Mouse (Mus musculus) CH12.LX (cell line): ENCODE results near the gene Brsk2. TPM values are rescaled to one million over a fixed set of nuclear protein-coding genes. Genes with fewer than 3 reads are reported as not detected.
A peak's percentile ranks its signal among the peaks of the same experiment; 100 is the strongest.

ENCODE experiments used
- DNase-seq: peaks from one replicate; pipeline ENCODE4 v3.0.0-alpha.2; 2013; ENCODE audit errors: extremely low read depth
- H3K27ac ChIP-seq: 2 replicates; pipeline ENCODE4 v1.5.1; 2012; ENCODE audit warnings: low read depth, mild to moderate bottlenecking, control low read depth, moderate library complexity; ENCODE audit not compliant: insufficient read depth
- H3K27me3 ChIP-seq: replicated peaks from 2 replicates; pipeline ENCODE3; 2012; ENCODE audit warnings: inconsistent platforms
- H3K36me3 ChIP-seq, 2 experiments: replicated peaks in 1 of 2; 2 replicates each; pipeline versions ENCODE3 to v1.6.1; 2012; ENCODE audit warnings: inconsistent platforms in 1 of 2, low read length in 1 of 2, mild to moderate bottlenecking in 1 of 2, mixed read lengths in 1 of 2, moderate library complexity in 1 of 2; ENCODE audit not compliant: control insufficient read depth in 1 of 2, insufficient read depth in 1 of 2
- H3K4me1 ChIP-seq, 2 experiments: 2 replicates each; pipeline ENCODE4 v1.6.1; 2012; ENCODE audit warnings: inconsistent platforms in 1 of 2, moderate library complexity in 1 of 2; ENCODE audit not compliant: insufficient read depth in 2 of 2, control insufficient read depth in 1 of 2
- H3K4me2 ChIP-seq: 2 replicates; pipeline ENCODE4 v1.6.1; 2012; ENCODE audit warnings: low read depth, mild to moderate bottlenecking, control low read depth; ENCODE audit not compliant: poor library complexity, insufficient read depth, severe bottlenecking
- H3K4me3 ChIP-seq, 3 experiments: fragments of 150-350 bp in 1 of 3; sonication (generic) in 1 of 3; replicated peaks in 1 of 3; 2 replicates each; pipeline versions ENCODE3 to v1.5.1; 2011 to 2012; ENCODE audit warnings: low read depth in 2 of 3, low read length in 2 of 3, mild to moderate bottlenecking in 2 of 3, moderate library complexity in 2 of 3, control low read depth in 1 of 3, improper control_type of control experiment in 1 of 3, inconsistent platforms in 1 of 3, mixed read lengths in 1 of 3; ENCODE audit not compliant: poor library complexity in 1 of 3
- H3K79me2 ChIP-seq: replicated peaks from 2 replicates; pipeline ENCODE4 v1.6.1; 2012; ENCODE audit warnings: mild to moderate bottlenecking, moderate library complexity; ENCODE audit not compliant: control insufficient read depth, poor library complexity, insufficient read depth, severe bottlenecking; ENCODE audit errors: extremely low read depth
- H3K9ac ChIP-seq: 2 replicates; pipeline ENCODE4 v1.6.1; 2012; ENCODE audit warnings: low read depth, mild to moderate bottlenecking, control low read depth, moderate library complexity; ENCODE audit not compliant: insufficient read depth
- H3K9me3 ChIP-seq: replicated peaks from 2 replicates; pipeline ENCODE3; 2012; ENCODE audit warnings: low read length, inconsistent platforms, mixed read lengths
- CHD2 ChIP-seq: IDR thresholded peaks from 2 replicates; pipeline ENCODE4 v1.6.1; 2011; ENCODE audit warnings: low read length, improper control_type of control experiment
- CTCF ChIP-seq, 2 experiments: IDR thresholded peaks in 1 of 2; conservative IDR thresholded peaks in 1 of 2; 2 replicates each; pipeline ENCODE4 v1.5.1; 2011 to 2012; ENCODE audit warnings: low read depth in 2 of 2, low read length in 2 of 2, improper control_type of control experiment in 1 of 2, inconsistent platforms in 1 of 2, mild to moderate bottlenecking in 1 of 2, moderate library complexity in 1 of 2
- E2F4 ChIP-seq: IDR thresholded peaks from 2 replicates; pipeline ENCODE4 v1.6.1; 2011; ENCODE audit warnings: low read depth, low read length, improper control_type of control experiment; ENCODE audit not compliant: insufficient replicate concordance
- IRF4 ChIP-seq: IDR thresholded peaks from 2 replicates; pipeline ENCODE4 v1.6.1; 2014; ENCODE audit warnings: low read depth, mild to moderate bottlenecking, inconsistent platforms, low read length, improper control_type of control experiment
- JUN ChIP-seq: IDR thresholded peaks from 2 replicates; pipeline ENCODE4 v1.6.1; 2011; ENCODE audit warnings: low read depth, mild to moderate bottlenecking, low read length, improper control_type of control experiment, moderate library complexity; ENCODE audit not compliant: insufficient read depth
- JUND ChIP-seq: conservative IDR thresholded peaks from 2 replicates; pipeline ENCODE4 v1.6.1; 2011; ENCODE audit warnings: low read depth, low read length, improper control_type of control experiment
- KAT2A ChIP-seq: IDR thresholded peaks from 2 replicates; pipeline ENCODE4 v1.6.1; 2012; ENCODE audit warnings: low read length, improper control_type of control experiment, inconsistent platforms; ENCODE audit not compliant: insufficient replicate concordance
- MAX ChIP-seq: IDR thresholded peaks from 2 replicates; pipeline ENCODE4 v1.6.1; 2011; ENCODE audit warnings: low read length, improper control_type of control experiment
- MAZ ChIP-seq: IDR thresholded peaks from 2 replicates; pipeline ENCODE4 v1.6.1; 2012; ENCODE audit warnings: low read depth, mild to moderate bottlenecking, inconsistent platforms, low read length, improper control_type of control experiment, moderate library complexity
- MEF2A ChIP-seq: IDR thresholded peaks from 2 replicates; pipeline ENCODE4 v1.6.1; 2014; ENCODE audit warnings: low read depth, mild to moderate bottlenecking, inconsistent platforms, low read length, improper control_type of control experiment, borderline replicate concordance
- MXI1 ChIP-seq: IDR thresholded peaks from 2 replicates; pipeline ENCODE4 v1.6.1; 2011; ENCODE audit warnings: mild to moderate bottlenecking, low read depth, low read length, improper control_type of control experiment
- MYC ChIP-seq: IDR thresholded peaks from 2 replicates; pipeline ENCODE4 v1.6.1; 2011; ENCODE audit warnings: low read depth, mild to moderate bottlenecking, improper control_type of control experiment, low read length
- NELFE ChIP-seq: IDR thresholded peaks from 2 replicates; pipeline ENCODE4 v1.6.1; 2011; ENCODE audit warnings: low read depth, low read length, improper control_type of control experiment
- NRF1 ChIP-seq: IDR thresholded peaks from 2 replicates; pipeline ENCODE4 v1.6.1; 2014; ENCODE audit warnings: low read depth, mild to moderate bottlenecking, inconsistent platforms, low read length, improper control_type of control experiment, moderate library complexity
- RAD21 ChIP-seq: IDR thresholded peaks from 2 replicates; pipeline ENCODE4 v1.6.1; 2011; ENCODE audit warnings: low read depth, mild to moderate bottlenecking, low read length, improper control_type of control experiment, moderate library complexity
- RCOR1 ChIP-seq: conservative IDR thresholded peaks from 2 replicates; pipeline ENCODE4 v1.6.1; 2012; ENCODE audit warnings: low read depth, mild to moderate bottlenecking, inconsistent platforms, low read length, improper control_type of control experiment
- SIN3A ChIP-seq: IDR thresholded peaks from 2 replicates; pipeline ENCODE4 v1.6.1; 2012; ENCODE audit warnings: low read length, improper control_type of control experiment, inconsistent platforms
- SMC3 ChIP-seq: IDR thresholded peaks from 2 replicates; pipeline ENCODE4 v1.6.1; 2011; ENCODE audit warnings: low read depth, low read length, improper control_type of control experiment
- TBP ChIP-seq: conservative IDR thresholded peaks from 2 replicates; pipeline ENCODE4 v1.6.1; 2011; ENCODE audit warnings: low read depth, low read length, improper control_type of control experiment
- ZC3H11A ChIP-seq: IDR thresholded peaks from 2 replicates; pipeline ENCODE4 v1.6.1; 2012; ENCODE audit warnings: low read depth, mild to moderate bottlenecking, inconsistent platforms, low read length, improper control_type of control experiment
- ZKSCAN1 ChIP-seq: IDR thresholded peaks from 2 replicates; pipeline ENCODE4 v1.6.1; 2012; ENCODE audit warnings: low read depth, inconsistent platforms, low read length, improper control_type of control experiment, borderline replicate concordance
- ZMIZ1 ChIP-seq: IDR thresholded peaks from 2 replicates; pipeline ENCODE4 v1.6.1; 2012; ENCODE audit warnings: low read depth, mild to moderate bottlenecking, inconsistent platforms, low read length, improper control_type of control experiment
- dilution Hi-C: fragments of 300-500 bp; cut with MboI; formaldehyde crosslinking; loops from 2 replicates; pipeline ENCODE4 v1.14.3; 2020; ENCODE audit warnings: low sequenced_read_pairs; ENCODE audit not compliant: extremely low pct_unique_long_range_greater_than_20kb, extremely low pct_ligation_motif_present
- in situ Hi-C: fragments of 300-500 bp; cut with MboI; formaldehyde crosslinking; loops from 3 replicates; pipeline ENCODE4 v1.14.3; 2019; ENCODE audit warnings: low sequenced_read_pairs, low pct_ligation_motif_present, low pct_unique_long_range_greater_than_20kb, mixed read lengths
- polyA plus RNA-seq: library from polyadenylated mRNA; unstranded; fragments of >175 nt; gene quantifications from 2 replicates; pipeline ENCODE4 v1.2.1, GENCODE M21; 2012; ENCODE audit warnings: low read depth; ENCODE audit not compliant: insufficient read length
- total RNA-seq, 2 experiments: library from RNA; depleted of rRNA; stranded (reverse); fragments of 300-350 nt in 1 of 2; fragments of >200 nt in 1 of 2; gene quantifications; 2 replicates each; pipeline ENCODE4 v1.2.3; 2012 to 2014

Brsk2 gene
- total and polyA plus RNA-seq, 3 experiments, result 5.3 to 11.0 (median 10.9) TPM

DNA sequence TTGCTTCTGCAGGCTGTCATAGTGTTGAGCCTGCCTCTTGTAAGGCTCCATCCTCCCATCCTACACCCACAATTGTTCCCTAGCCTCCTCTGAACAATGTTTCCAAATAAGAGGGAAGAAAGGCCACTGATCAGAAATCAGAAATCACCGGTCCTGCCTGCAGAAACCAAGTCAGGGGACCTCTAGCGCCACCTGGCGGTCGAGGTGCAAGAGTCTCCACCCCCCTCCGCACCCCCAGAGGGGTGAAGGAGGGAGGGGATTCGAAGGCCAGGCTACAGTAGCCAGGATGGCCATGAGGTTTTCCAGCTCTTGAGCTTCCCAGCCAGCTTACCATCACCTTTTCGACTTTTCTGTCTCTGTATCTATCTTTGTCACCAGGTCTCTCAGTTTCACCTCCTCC, 24.6 kb upstream of the Brsk2 start:
- Histone ChIP-seq H3K9me3 (no peaks in the 10 kb centered on the region), H3K27ac (no peak overlapping the region), H3K4me1 (no peaks in the 10 kb centered on the region), H3K27me3 (peaks cover 68% of the 10 kb centered on the region), H3K4me3 (no peak overlapping the region), H3K79me2 (no peaks in the 10 kb centered on the region), H3K4me2 (no peak overlapping the region), H3K9ac (no peak overlapping the region), H3K36me3 (no peaks in the 10 kb centered on the region)
- TF ChIP-seq MYC, result no peak
- TF ChIP-seq ZKSCAN1, result no peak
- no peak for TF ChIP-seq E2F4
- TF ChIP-seq SIN3A, result no peak
- TF ChIP-seq MAZ, result peak; percentile 84; the same call in 1 of the 2 replicates
- TF ChIP-seq NELFE, result 0 out of 2 replicates have a peak, but pooled peaks have one; percentile 30
- TF ChIP-seq CTCF (conservative IDR thresholded peaks at IDR 0.05 in 1 of 2, IDR thresholded peaks at IDR 0.05 in 1 of 2; ENCODE audit: low read depth in 2 of 2, low read length in 2 of 2), result peak; percentile 88 to 89
- TF ChIP-seq RAD21, result peak; percentile 58
- peak; percentile 86 for TF ChIP-seq SMC3
- TF ChIP-seq MEF2A, result 0 out of 2 replicates have a peak, but pooled peaks have one; percentile 28
- in situ Hi-C loops (loop anchor here (25.0 kb wide), 1 partner anchor 163 kb away; no protein-coding TSS in a partner anchor), dilution Hi-C loops (no loop called here)
- DNase-seq, result peak; percentile 48

DNA sequence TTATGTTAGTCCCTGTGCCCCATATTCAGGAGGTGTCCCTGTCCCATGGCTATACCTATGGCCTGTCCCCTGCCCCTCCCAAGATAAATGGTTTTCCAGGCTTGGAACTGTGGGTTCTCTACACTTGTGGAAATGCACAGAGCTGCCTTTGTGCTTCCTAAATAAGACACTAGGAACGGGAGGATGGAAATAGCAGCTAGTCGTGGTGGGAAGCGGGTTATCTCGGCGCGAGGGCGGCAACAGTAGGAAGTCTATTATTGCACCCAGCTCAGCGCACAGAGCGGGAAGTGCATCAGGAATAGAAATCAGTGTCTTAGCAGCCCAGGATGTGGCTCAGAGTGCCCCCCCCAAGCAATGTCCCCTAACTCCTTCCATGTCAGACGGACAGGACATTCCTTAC, 20.9 kb upstream of the Brsk2 start:
- dilution Hi-C loops (no loop called here), in situ Hi-C loops (no loop called here)
- H3K4me1 ChIP-seq, result no peaks in the 10 kb centered on the region
- no peak for DNase-seq
- H3K36me3 ChIP-seq, result no peaks in the 10 kb centered on the region
- no peaks in the 10 kb centered on the region for H3K9me3 ChIP-seq
- no peaks in the 10 kb centered on the region for H3K79me2 ChIP-seq
- no peak overlapping the region for H3K27ac ChIP-seq
- peaks cover 85% of the 10 kb centered on the region for H3K27me3 ChIP-seq
- no peak overlapping the region for H3K4me3 ChIP-seq
- TF ChIP-seq CHD2 (no peak), TBP (no peak), MAZ (no peak), ZC3H11A (no peak), JUND (no peak), KAT2A (no peak), MAX (no peak), RCOR1 (no peak), MEF2A (no peak), IRF4 (no peak), NRF1 (no peak), MXI1 (no peak), NELFE (no peak), ZMIZ1 (no peak), ZKSCAN1 (no peak), JUN (no peak)
- H3K4me2 ChIP-seq, result no peak overlapping the region
- H3K9ac ChIP-seq, result no peak overlapping the region
